Mouse (Mus musculus) left cerebral cortex, postnatal 14 days (tissue): ENCODE measurements around the gene Ctnnb1. TPM values are rescaled to one million over a fixed set of nuclear protein-coding genes. Genes with fewer than 3 reads are reported as not detected.
A peak's percentile ranks its signal among the peaks of the same experiment; 100 is the strongest.

Experiments
- DNase-seq, 2 experiments: peaks; one replicate each; pipeline ENCODE4 v3.0.0; 2021 to 2022; ENCODE audit warnings: low spot score in 2 of 2, mixed read lengths in 1 of 2
- intact Hi-C: fragments of 180-260 bp; cut with DNase I; formaldehyde crosslinking; loops from one replicate; pipeline ENCODE4 v1.15.1; 2025
- microRNA-seq, 2 experiments: library from miRNA; unstranded; fragments of <30 nt; microRNA quantifications; one replicate each; pipeline ENCODE4 v1.2.0; 2022
- total RNA-seq, 2 experiments: library from RNA; stranded (reverse); gene quantifications; 2 replicates each; pipeline ENCODE4 v1.2.3; 2021

Gene Ctnnb1
- total RNA-seq, 2 experiments from 2014 or later: 615 to 674 TPM

GRCm38 (mm10) chr9:120988088-120988487, 59.1 kb downstream of the Ctnnb1 start:
- intact Hi-C loops: no loop called here
- no peak for DNase-seq

DNA sequence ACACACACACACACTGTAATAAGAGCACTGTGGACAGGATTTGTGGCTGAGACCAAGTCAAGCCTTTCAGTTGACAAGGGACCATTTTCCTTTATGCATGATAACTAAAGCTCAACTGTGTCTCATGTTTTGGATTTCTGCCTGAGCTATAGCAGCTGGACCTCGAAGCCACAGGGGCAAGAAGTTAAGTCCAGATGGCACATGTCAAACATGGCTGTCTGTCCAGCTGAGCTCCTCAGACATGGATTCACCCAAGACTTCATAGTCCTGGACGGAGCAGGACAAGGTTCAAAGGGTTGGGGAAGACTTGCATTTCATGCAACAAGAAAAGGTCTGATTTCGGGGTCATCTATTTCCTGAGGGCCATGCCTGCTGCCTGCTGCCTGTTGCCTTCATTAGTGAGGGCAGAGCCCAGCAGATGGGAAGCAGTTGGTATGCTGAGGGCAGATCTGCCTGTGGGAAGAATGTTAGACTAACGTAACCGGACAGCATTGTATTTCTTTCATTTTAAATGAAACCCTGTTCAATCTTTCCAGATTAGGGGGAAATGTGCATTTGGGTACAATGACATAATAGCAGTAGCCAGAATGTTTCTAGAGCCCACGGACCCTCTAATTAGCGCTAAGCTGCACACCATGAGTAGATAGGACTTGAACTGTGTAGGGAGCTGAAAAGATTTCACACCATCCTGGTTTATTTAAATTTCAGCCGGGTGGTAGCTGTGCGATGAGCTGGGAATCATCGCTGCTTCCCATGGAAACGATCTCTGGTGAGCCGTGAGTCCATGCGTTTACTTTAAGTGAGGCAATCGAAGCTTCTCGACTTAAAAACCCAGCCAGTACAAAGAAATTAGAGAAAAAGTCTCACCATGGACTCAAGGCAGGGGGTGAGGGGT, 61.0 kb downstream of the Ctnnb1 start:
- intact Hi-C loops: no loop called here
- no peak for DNase-seq

DNA sequence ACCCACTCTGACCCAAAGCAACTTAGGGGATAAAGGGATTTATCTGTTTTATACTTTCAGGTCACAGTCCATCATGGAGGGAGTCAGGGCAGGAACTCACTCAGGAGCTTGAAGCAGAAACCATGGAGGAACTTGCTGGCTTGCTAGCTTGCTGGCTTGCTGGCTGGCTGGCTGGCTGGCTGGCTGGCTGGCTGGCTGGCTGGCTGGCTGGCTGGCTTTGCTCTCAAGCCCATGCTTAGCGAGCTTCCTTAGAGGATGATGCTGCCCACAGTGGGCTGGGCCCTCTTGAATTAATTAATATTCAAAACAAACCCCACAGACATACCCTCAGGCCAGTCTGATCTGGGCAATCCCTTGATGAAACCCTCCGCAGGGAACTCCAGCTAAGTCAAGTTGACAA, 62.8 kb downstream of the Ctnnb1 start:
- intact Hi-C loops: no loop called here
- DNase-seq: no peak

DNA sequence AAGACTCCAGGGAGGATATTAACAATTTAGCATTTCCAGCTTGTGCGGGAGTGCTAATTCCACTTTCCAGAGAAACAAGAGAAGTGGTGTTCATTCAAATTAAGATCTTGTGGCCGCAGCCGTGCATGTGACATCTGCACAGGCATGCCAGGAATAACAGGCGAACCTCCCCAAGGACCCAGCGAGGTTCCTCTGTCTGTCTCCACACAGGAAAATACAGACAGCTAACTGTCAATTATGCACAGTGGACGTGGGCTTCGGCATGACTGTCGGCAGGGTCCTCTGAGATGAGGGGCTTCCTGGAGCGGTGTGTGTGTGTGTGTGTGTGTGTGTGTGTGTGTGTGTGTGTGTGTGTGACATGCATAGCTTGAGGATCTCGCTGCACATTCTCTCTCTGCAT, 64.0 kb downstream of the Ctnnb1 start:
- intact Hi-C loops: no loop called here

DNA sequence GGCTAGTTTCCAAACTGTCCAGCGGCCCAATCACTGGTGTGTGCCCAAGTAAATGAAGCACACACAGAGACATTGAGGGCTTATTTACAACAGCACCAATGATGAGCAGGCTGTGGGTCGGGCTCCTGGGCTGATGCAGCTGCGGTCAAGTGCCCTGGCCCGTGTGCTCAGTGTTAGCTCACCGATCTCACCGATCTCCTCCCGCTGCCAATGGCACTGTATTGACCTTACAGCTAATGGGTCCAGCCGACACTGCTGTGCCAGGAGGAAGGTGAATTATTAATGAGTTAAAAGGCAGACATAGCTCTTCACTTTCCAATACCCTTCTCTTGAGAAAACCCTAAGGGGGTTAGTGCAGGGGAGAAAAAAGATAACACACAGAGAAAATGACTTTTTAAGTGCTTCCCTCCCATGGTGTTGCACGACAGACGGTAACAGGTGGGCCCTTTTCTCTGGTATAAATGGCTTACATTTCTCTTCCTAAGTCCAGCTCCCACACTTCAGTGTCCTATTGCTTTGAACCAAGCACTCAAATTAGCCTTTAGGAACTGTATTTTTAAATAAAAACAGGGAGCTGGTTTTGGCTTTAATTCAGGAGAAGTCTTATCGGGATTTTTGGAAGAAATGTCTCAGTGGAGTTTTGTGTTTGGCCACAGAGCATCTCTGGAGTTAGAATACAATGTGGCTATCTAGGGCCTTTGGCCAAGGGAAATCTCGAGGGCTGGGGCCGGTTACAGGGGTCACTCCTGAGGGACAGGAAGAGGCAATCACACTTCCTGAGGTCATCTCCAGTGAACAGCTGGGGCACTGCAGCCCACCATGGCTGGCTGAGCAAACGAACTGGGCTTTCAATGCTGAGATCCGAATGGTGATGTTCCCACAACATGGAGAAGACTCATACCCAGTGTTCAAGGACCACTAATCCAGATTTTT, 65.5 kb downstream of the Ctnnb1 start:
- intact Hi-C loops: no loop called here
- DNase-seq: no peak

More for the DNA sequence above, 64.0 kb downstream of the Ctnnb1 start:
- DNase-seq: no peak

GRCm38 (mm10) chr9:120998696-120999095, 69.7 kb downstream of the Ctnnb1 start:
- no peak for DNase-seq

DNA sequence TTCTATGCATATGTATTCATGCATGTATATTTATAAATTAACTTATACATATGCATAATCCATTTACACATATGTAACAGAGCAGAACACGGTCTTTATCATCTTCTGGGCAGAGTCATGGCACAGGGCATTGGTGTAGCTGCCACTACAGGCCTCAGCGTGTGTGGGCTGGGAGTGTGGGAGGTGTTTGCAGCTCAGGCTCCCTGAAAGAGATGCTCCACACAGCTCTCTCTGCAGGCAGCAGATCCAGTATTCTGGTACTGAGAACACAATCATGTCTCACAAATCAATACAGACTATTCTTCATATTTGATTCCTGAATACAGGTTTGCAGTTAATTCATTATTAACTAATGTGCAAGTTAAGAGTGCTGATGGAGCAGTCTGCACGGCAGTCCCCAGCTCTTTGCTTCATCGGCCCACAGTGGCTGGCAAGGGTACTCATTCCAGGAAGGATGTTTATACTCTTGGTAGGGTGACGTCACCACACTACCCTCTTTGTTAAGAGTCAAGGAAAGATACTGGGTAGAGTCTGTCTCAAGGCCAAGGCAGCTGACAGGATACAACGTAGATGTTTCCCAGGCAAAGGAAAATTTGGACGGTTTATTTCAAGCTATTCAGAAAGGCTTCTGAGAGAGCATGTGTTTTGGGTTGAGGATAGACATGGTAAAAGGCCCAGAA, 71.8 kb downstream of the Ctnnb1 start:
- intact Hi-C loops: no loop called here

More at GRCm38 (mm10) chr9:120998696-120999095, 69.7 kb downstream of the Ctnnb1 start:
- intact Hi-C loops: no loop called here

GRCm38 (mm10) chr9:121001681-121002540, 72.9 kb downstream of the Ctnnb1 start:
- no peak for DNase-seq
- intact Hi-C loops: no loop called here

More for the DNA sequence above, 71.8 kb downstream of the Ctnnb1 start:
- peak; percentile 42 to 74 for DNase-seq

- intact Hi-C loops: no loop called here
- no peak for DNase-seq
Observed at GRCm38 (mm10) chr9:121005961-121006360, 76.9 kb downstream of the Ctnnb1 start.

Small RNA genes within 50 kb of the gene (microRNA-seq; reads per million reads assigned to microRNA genes)
- gene Mir7090: 0 to 0.53 reads per million in 2 experiments
